Mouse (Mus musculus) brain, embryonic 14.5 days (tissue): ENCODE measurements around the gene Fam19a4.

Experiments
- CTCF ChIP-seq: fragments of 200-500 bp; IDR thresholded peaks from 2 replicates; pipeline ENCODE4 v1.5.1; 2012; ENCODE audit warnings: inconsistent platforms, mild to moderate bottlenecking, moderate library complexity, borderline replicate concordance; ENCODE audit not compliant: insufficient read depth, insufficient read length; ENCODE audit errors: extremely low read depth
- POLR2A ChIP-seq: fragments of 200-500 bp; IDR thresholded peaks from 2 replicates; pipeline ENCODE4 v1.6.1; 2012; ENCODE audit warnings: mild to moderate bottlenecking, inconsistent platforms, borderline replicate concordance; ENCODE audit not compliant: poor library complexity, insufficient read depth, insufficient read length, severe bottlenecking; ENCODE audit errors: extremely low read depth

DNA sequence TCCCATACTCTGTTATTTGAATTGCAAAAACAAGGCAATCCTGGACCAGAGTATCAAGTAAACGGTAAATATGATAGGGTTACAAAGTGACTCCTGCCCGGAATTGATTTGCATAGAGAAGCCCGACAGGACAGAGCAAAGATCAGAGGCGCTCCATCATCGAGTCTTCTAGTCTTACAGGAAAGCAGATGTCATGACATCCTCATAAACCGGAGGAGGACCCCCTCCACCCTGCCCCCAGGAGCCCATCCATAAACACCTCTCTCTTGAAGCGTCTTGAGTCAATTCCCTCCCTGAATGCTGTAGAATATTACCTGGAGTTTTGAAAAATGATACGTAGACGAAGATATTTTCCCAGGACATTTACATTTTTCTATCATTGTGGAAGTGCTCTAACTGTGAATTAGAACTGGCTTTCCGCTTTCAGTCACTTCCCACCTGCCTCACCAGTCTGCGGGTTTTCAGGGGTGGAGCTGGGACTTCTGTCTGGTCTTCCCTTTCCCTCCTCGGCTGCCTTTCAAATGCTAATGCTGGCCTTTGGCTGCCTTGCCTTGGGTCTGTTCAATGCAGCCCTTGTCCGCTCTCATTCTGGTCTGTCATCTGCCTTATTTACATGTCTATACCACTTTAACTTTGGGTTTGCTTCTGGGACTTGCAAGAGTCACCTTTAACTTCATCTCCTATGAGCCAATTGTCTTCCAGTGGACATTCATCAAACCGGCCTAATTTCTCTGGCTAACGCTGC is 41.9 kb upstream of the Fam19a4 start:
- TF ChIP-seq CTCF (no peak), POLR2A (no peak)
